ENCODE assay signal across 11 mouse cellular contexts in the genomic region with DNA sequence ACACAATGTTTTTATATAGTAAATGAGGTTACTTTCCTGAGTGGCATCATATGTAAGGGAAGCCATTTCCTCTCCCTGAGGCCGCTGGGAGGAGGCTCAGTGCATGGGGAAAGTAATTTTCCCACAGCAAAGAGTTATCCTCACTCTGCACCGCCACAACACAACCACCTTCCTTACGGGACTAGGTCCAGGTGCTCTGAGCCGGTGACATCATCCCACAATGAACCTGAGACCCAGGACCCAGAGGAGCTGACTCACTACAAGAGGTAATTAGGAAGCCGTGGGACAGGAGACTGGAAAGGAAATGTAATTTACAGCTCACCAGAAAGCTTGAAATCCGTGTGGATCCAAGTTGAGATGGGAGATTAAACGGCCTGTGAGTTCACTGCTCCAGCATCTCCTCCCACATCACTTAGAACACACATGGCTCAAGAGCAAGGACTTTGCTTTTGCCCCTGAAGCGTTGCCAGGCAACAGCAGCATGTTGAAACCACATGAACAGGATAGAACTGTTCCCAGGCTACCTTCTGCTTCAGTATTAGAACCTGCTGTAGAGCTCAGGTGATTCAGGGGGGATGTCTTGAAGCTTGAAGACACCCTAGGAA.
DNase-seq lines count a peak whose midpoint lies in the region; ATAC-seq lines count a peak whose summit lies in the region.
"Had no signal": no experiment of that assay in that cellular context is flagged by ENCODE, and none has a peak within 500 bp of the region (broad histone marks: within the 10 kb centered on the region; RNA-seq: fewer than 3 reads in every experiment).

No protein-coding gene starts in this region.

- no peaks in the 10 kb centered on the region for H3K36me3 ChIP-seq in limb, embryonic 11.5 days (ENCODE audit: control insufficient read depth, insufficient read depth, low read length)
- no peaks in the 10 kb centered on the region for H3K36me3 ChIP-seq in limb, embryonic 10.5 days
- H3K36me3 ChIP-seq: neural tube, embryonic 13.5 days had no signal

- no peak overlapping the region for H3K4me2 ChIP-seq in limb, embryonic 11.5 days (ENCODE audit: low read depth, severe bottlenecking)
- H3K4me2 ChIP-seq: lung, embryonic 14.5 days; neural tube, embryonic 13.5 days had no signal

- no peaks in the 10 kb centered on the region for H3K27me3 ChIP-seq in limb, embryonic 11.5 days (ENCODE audit: control insufficient read depth, insufficient read depth, low read length)
- no peaks in the 10 kb centered on the region for H3K27me3 ChIP-seq in limb, embryonic 10.5 days (ENCODE audit: low read depth, poor library complexity, severe bottlenecking)
- H3K27me3 ChIP-seq: neural tube, embryonic 13.5 days had no signal

- H3K27ac ChIP-seq in limb, embryonic 11.5 days (replicated peaks; ENCODE audit: low read depth, low read length) = no peak overlapping the region
- no peak overlapping the region for H3K27ac ChIP-seq in limb, embryonic 10.5 days
- H3K27ac ChIP-seq: neural tube, embryonic 13.5 days had no signal

- peak; percentile 13 for DNase-seq in adrenal gland, adult 2 months
- no peak for DNase-seq in adrenal gland, adult 8-10 months
- DNase-seq in limb, embryonic 11.5 days (ENCODE audit: low spot score) = peak; percentile 49
- DNase-seq in limb, embryonic 10.5 days (ENCODE audit: low spot score) = no peak
- DNase-seq in brain, adult 2 months (ENCODE audit: low read depth, low spot score) = peak; percentile 31
- peak; percentile 47 to 78 for DNase-seq in kidney, postnatal 25 days
- DNase-seq in testis, postnatal 14 days (ENCODE audit: low spot score) = no peak
- DNase-seq: cerebellum, adult 2 months; lung, embryonic 14.5 days had no signal

- no peaks in the 10 kb centered on the region for H3K9me3 ChIP-seq in limb, embryonic 11.5 days (ENCODE audit: control insufficient read depth, low read length)
- H3K9me3 ChIP-seq in limb, embryonic 10.5 days (replicated peaks) = no peaks in the 10 kb centered on the region
- H3K9me3 ChIP-seq: neural tube, embryonic 13.5 days had no signal

- WGBS in limb, embryonic 11.5 days = 46% methylated on average over 8 of the region's 8 CpGs
- WGBS in limb, embryonic 10.5 days = 63% methylated on average over 8 of the region's 8 CpGs

- ATAC-seq in limb, embryonic 11.5 days (ENCODE audit: insufficient number of reproducible peaks, low FRiP score, low TSS enrichment, low read depth) = 0 out of 2 replicates have a peak, but pooled peaks have one; percentile 45
- no peak for ATAC-seq in megakaryocyte-erythroid progenitor cell, adult 5-6 weeks (replicated peaks; ENCODE audit: low FRiP score, low TSS enrichment, poor library complexity, severe bottlenecking)

- no peak overlapping the region for H3K9ac ChIP-seq in limb, embryonic 11.5 days (ENCODE audit: low read length)
- H3K9ac ChIP-seq: lung, embryonic 14.5 days; neural tube, embryonic 13.5 days had no signal

- H3K4me3 ChIP-seq in limb, embryonic 11.5 days (ENCODE audit: low read depth, low read length) = no peak overlapping the region
- no peak overlapping the region for H3K4me3 ChIP-seq in limb, embryonic 10.5 days
- H3K4me3 ChIP-seq: neural tube, embryonic 13.5 days had no signal

- peaks cover 7% of the 10 kb centered on the region for H3K4me1 ChIP-seq in limb, embryonic 11.5 days (ENCODE audit: control insufficient read depth, insufficient read depth, low read length)
- peaks cover 18% of the 10 kb centered on the region for H3K4me1 ChIP-seq in limb, embryonic 10.5 days
- H3K4me1 ChIP-seq: neural tube, embryonic 13.5 days had no signal

Comparison
In these comparisons a context has a peak if more than half of its experiments do, and no peak if none do; other contexts are left out.
1. DNase-seq: peak in adrenal gland, adult 2 months (single experiment), limb, embryonic 11.5 days (single experiment), brain, adult 2 months (single experiment) and kidney, postnatal 25 days (2 of 2); none in adrenal gland, adult 8-10 months (single experiment), limb, embryonic 10.5 days (single experiment) and testis, postnatal 14 days (single experiment).